Mouse (Mus musculus) midbrain, embryonic 12.5 days (tissue): ENCODE data around the gene Tnfrsf13c. TPM values are rescaled to one million over a fixed set of nuclear protein-coding genes. Genes with fewer than 3 reads are reported as not detected.
A peak's percentile ranks its signal among the peaks of the same experiment; 100 is the strongest.

Experiments
- ATAC-seq: fragments of 200-750 bp; cut with Nextera tagmentation; 2 replicates; pipeline ENCODE4 v1.8.0; 2017; ENCODE audit warnings: low read depth, moderate TSS enrichment, moderate library complexity; ENCODE audit not compliant: low FRiP score
- H3K27ac ChIP-seq: fragments of 300-500 bp; sonication (generic); replicated peaks from 2 replicates; pipeline ENCODE4 v1.5.1; 2016; ENCODE audit warnings: mild to moderate bottlenecking
- H3K27me3 ChIP-seq: fragments of 300-500 bp; sonication (generic); 2 replicates; pipeline ENCODE4 v1.6.1; 2016; ENCODE audit warnings: mild to moderate bottlenecking
- H3K36me3 ChIP-seq: fragments of 300-500 bp; sonication (generic); 2 replicates; pipeline ENCODE4 v1.6.1; 2016
- H3K4me1 ChIP-seq: fragments of 300-500 bp; sonication (generic); 2 replicates; pipeline ENCODE4 v1.6.1; 2016
- H3K4me2 ChIP-seq: fragments of 300-500 bp; sonication (generic); replicated peaks from 2 replicates; pipeline ENCODE4 v1.6.1; 2016; ENCODE audit warnings: mild to moderate bottlenecking, moderate library complexity
- H3K4me3 ChIP-seq: fragments of 300-500 bp; sonication (generic); 2 replicates; pipeline ENCODE4 v1.5.1; 2016; ENCODE audit warnings: mild to moderate bottlenecking
- H3K9ac ChIP-seq: fragments of 300-500 bp; sonication (generic); replicated peaks from 2 replicates; pipeline ENCODE4 v1.6.1; 2016; ENCODE audit warnings: mild to moderate bottlenecking, moderate library complexity
- H3K9me3 ChIP-seq: fragments of 300-500 bp; sonication (generic); 2 replicates; pipeline ENCODE4 v1.6.1; 2016; ENCODE audit warnings: mild to moderate bottlenecking
- WGBS: fragments of 180-500 bp; shearing (Covaris S2); methylation state at CpG from one replicate; pipeline ENCODE4 v1.1.7; 2016; 5-methylcytosine and 5-hydroxymethylcytosine counted together
- polyA plus RNA-seq: library from polyadenylated mRNA; unstranded; fragments of >200 nt; fragmentation: Nextera tagmentation; extraction: Ambion mirVana; gene quantifications from 2 replicates; pipeline ENCODE4 v1.2.1, GENCODE M21; 2016

Gene Tnfrsf13c
- polyA plus RNA-seq, 1 experiment from 2014 or later = not detected

- H3K27me3 ChIP-seq = no peaks in the 10 kb centered on the region
- H3K4me1 ChIP-seq = no peaks in the 10 kb centered on the region
- WGBS = 100% methylated on average over 1 of the region's 1 CpGs
- H3K36me3 ChIP-seq = peaks cover 98% of the 10 kb centered on the region
- no peak for ATAC-seq
- H3K4me3 ChIP-seq = no peak overlapping the region
- no peak overlapping the region for H3K27ac ChIP-seq
- no peak overlapping the region for H3K4me2 ChIP-seq
- H3K9ac ChIP-seq = no peak overlapping the region
- H3K9me3 ChIP-seq = no peaks in the 10 kb centered on the region
These were observed 36.2 kb downstream of the Tnfrsf13c start for GRCm38 (mm10) chr15:82187924-82188323.

GRCm38 (mm10) chr15:82187401-82187800 lies 36.8 kb downstream of the Tnfrsf13c start:
- 87% methylated on average over 4 of the region's 4 CpGs for WGBS
- ATAC-seq = no peak
- Histone ChIP-seq H3K27me3 (no peaks in the 10 kb centered on the region), H3K9ac (no peak overlapping the region), H3K36me3 (peaks cover 98% of the 10 kb centered on the region), H3K4me3 (no peak overlapping the region), H3K27ac (no peak overlapping the region), H3K9me3 (0 out of 2 replicates have a peak, but pooled peaks cover under 1% of the 10 kb centered on the region), H3K4me2 (no peak overlapping the region), H3K4me1 (no peaks in the 10 kb centered on the region)

DNA sequence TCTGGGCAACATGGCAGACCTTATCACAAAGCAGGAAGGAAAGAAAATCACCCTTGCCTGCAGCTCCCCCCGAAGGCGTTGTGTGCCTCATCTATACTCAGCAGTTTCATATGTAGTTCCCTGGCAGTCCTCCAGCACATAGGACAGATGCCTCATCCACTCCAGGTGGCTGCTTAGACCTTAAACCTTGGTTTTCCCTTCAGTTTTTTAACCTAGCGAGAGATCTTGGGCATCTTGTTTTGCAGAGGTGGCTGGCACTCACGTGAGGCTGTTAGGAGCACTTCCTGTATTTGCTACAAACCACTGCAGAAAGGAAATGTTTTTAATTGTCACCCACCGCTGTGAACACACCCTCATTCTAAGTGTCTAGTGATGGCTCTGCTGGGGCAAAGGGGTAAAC lies 37.2 kb downstream of the Tnfrsf13c start:
- Histone ChIP-seq H3K4me3 (no peak overlapping the region), H3K4me1 (no peaks in the 10 kb centered on the region), H3K4me2 (no peak overlapping the region), H3K9ac (no peak overlapping the region), H3K36me3 (peaks cover 98% of the 10 kb centered on the region), H3K9me3 (peaks cover 6% of the 10 kb centered on the region), H3K27me3 (no peaks in the 10 kb centered on the region), H3K27ac (no peak overlapping the region)
- 95% methylated on average over 5 of the region's 5 CpGs for WGBS
- ATAC-seq = no peak

GRCm38 (mm10) chr15:82186131-82186530 lies 38.0 kb downstream of the Tnfrsf13c start:
- no peak overlapping the region for H3K4me2 ChIP-seq
- WGBS = 87% methylated on average over 14 of the region's 14 CpGs
- no peak overlapping the region for H3K9ac ChIP-seq
- H3K9me3 ChIP-seq = peaks cover 12% of the 10 kb centered on the region
- no peaks in the 10 kb centered on the region for H3K27me3 ChIP-seq
- peak overlapping the region; percentile 25; the same call in 1 of the 2 replicates for H3K27ac ChIP-seq
- H3K36me3 ChIP-seq = peaks cover 98% of the 10 kb centered on the region
- no peak for ATAC-seq
- H3K4me1 ChIP-seq = no peaks in the 10 kb centered on the region
- H3K4me3 ChIP-seq = no peak overlapping the region

DNA sequence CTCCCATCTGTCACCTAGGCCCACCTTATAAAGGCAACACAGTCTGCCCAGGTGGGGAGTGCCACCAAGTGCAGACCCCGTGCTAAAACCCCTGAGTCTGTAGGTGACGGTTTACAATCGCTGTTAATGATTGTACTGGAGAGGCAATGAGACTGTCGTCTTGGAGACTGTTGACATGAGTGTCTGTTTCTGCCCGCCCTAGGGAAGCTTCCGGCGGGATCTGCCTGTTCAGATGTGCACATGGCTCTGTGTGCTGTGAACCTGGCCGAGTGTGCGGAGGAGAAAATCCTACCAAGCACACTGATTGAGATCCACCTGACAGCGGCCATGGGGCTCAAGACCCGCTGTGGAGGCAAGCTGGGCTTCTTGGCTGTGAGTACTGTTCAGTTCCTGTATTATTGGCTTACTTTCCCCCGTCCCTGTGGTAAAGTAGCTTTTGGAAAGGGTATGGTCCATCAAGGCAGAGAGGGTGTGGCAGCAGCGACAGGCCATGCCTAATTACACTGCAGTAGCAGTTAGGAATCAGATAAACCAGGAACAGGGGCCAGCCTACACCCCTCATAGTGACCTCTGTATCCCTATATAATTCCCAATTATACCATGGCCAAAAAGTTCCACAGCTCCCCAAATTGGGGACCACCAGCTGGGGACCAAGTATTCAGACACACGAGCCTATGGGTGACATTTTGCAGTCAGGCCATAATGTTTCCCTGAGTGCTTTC lies 38.9 kb downstream of the Tnfrsf13c start:
- Histone ChIP-seq H3K36me3 (peaks cover 99% of the 10 kb centered on the region), H3K4me2 (no peak overlapping the region), H3K4me3 (no peak overlapping the region), H3K4me1 (no peaks in the 10 kb centered on the region), H3K9ac (no peak overlapping the region), H3K9me3 (peaks cover 13% of the 10 kb centered on the region), H3K27me3 (no peaks in the 10 kb centered on the region), H3K27ac (0 out of 2 replicates have a peak overlapping the region, but pooled peaks have one; percentile 25)
- ATAC-seq = no peak
- WGBS = 95% methylated on average over 14 of the region's 14 CpGs

DNA sequence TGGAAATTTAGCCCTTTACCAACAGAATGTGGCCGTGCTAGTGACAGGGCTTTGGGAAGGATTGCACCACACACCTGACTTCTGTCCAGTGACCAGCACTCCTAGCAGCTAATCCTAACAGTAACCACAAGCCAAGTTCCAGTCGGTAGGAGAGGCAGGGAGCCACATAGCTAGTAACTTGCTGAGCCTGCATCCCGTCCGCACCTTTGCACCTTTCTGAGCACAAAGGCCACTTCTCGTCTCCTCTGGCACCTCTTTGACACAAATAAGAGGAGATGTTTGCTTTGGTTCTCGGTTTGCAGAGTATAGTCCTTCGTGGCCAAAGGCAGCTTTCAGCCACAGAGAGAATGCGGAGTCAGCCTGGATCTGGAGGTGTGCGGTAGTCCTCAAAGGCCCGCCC lies 39.5 kb downstream of the Tnfrsf13c start:
- no peaks in the 10 kb centered on the region for H3K27me3 ChIP-seq
- peaks cover 99% of the 10 kb centered on the region for H3K36me3 ChIP-seq
- ATAC-seq = no peak
- peaks cover 13% of the 10 kb centered on the region for H3K9me3 ChIP-seq
- 95% methylated on average over 10 of the region's 10 CpGs for WGBS
- no peak overlapping the region for H3K9ac ChIP-seq
- H3K27ac ChIP-seq = no peak overlapping the region
- no peaks in the 10 kb centered on the region for H3K4me1 ChIP-seq
- H3K4me2 ChIP-seq = no peak overlapping the region
- no peak overlapping the region for H3K4me3 ChIP-seq

- Histone ChIP-seq H3K36me3 (peaks cover 99% of the 10 kb centered on the region), H3K4me1 (no peaks in the 10 kb centered on the region), H3K4me2 (no peak overlapping the region), H3K4me3 (no peak overlapping the region), H3K27ac (0 out of 2 replicates have a peak overlapping the region, but pooled peaks have one; percentile 30), H3K9me3 (peaks cover 13% of the 10 kb centered on the region), H3K9ac (no peak overlapping the region), H3K27me3 (no peaks in the 10 kb centered on the region)
- ATAC-seq = no peak
- whole genome bisulfite sequencing = 90% methylated on average over 7 of the region's 7 CpGs
These were observed 40.0 kb downstream of the Tnfrsf13c start for GRCm38 (mm10) chr15:82184183-82184582.

GRCm38 (mm10) chr15:82183596-82183995 lies 40.6 kb downstream of the Tnfrsf13c start:
- no peak overlapping the region for H3K4me3 ChIP-seq
- H3K4me2 ChIP-seq = no peak overlapping the region
- H3K9me3 ChIP-seq = peaks cover 13% of the 10 kb centered on the region
- WGBS = 78% methylated on average over 10 of the region's 10 CpGs
- H3K4me1 ChIP-seq = no peaks in the 10 kb centered on the region
- H3K27me3 ChIP-seq = no peaks in the 10 kb centered on the region
- no peak overlapping the region for H3K9ac ChIP-seq
- 0 out of 2 replicates have a peak overlapping the region, but pooled peaks have one; percentile 30 for H3K27ac ChIP-seq
- H3K36me3 ChIP-seq = peaks cover 100% of the 10 kb centered on the region
- no peak for ATAC-seq

DNA sequence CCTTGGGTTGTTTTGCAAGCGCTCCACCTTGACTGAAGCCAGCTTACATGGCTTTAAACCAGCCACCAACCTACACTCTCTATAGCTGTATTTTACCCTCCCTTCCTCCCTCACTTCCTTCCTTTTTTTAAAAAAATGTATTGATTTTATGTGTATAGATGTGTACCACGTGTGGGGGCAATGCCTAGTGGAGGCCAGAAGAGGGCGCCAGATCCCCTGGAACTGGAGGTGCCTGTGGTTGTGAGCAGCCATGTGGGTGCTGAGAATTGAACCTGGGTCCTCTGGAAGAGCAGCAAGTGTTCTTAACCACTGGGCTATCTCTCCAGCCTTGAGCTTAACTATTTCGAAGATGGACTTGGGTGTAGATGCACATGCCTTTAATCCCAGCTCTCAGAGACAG lies 41.9 kb downstream of the Tnfrsf13c start:
- no peak for ATAC-seq
- Histone ChIP-seq H3K4me2 (no peak overlapping the region), H3K27ac (no peak overlapping the region), H3K9me3 (peaks cover 13% of the 10 kb centered on the region), H3K4me3 (no peak overlapping the region), H3K9ac (no peak overlapping the region), H3K36me3 (peaks cover 100% of the 10 kb centered on the region), H3K27me3 (no peaks in the 10 kb centered on the region), H3K4me1 (no peaks in the 10 kb centered on the region)
- 93% methylated on average over 4 of the region's 4 CpGs for WGBS

DNA sequence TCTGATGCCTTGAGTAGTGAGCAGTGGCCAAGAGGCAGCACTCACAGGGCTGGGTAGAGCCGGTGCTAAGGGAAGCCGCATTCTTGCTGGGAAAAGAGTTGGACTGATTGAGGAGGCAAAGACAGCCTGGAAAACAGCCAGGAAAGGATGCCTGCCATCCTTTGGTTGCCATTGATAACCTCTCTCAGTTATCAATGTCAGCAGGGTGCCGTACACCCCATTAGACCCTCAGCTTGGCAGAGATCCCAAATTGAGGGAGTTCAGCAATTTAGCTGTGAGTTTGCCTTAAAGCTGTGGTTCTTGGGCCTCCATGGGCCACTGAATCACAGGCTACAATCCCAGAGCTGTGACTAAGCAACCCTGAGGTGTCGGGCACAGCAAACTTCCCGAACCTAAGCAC lies 43.0 kb downstream of the Tnfrsf13c start:
- ATAC-seq = no peak
- Histone ChIP-seq H3K27ac (no peak overlapping the region), H3K36me3 (peaks cover 100% of the 10 kb centered on the region), H3K27me3 (no peaks in the 10 kb centered on the region), H3K4me2 (no peak overlapping the region), H3K9ac (no peak overlapping the region), H3K4me1 (no peaks in the 10 kb centered on the region), H3K4me3 (no peak overlapping the region), H3K9me3 (peaks cover 13% of the 10 kb centered on the region)
- WGBS = over 99% methylated on average over 5 of the region's 5 CpGs

- H3K27me3 ChIP-seq = no peaks in the 10 kb centered on the region
- 88% methylated on average over 7 of the region's 7 CpGs for WGBS
- H3K4me2 ChIP-seq = no peak overlapping the region
These were observed 46.4 kb downstream of the Tnfrsf13c start for GRCm38 (mm10) chr15:82177743-82178290.

DNA sequence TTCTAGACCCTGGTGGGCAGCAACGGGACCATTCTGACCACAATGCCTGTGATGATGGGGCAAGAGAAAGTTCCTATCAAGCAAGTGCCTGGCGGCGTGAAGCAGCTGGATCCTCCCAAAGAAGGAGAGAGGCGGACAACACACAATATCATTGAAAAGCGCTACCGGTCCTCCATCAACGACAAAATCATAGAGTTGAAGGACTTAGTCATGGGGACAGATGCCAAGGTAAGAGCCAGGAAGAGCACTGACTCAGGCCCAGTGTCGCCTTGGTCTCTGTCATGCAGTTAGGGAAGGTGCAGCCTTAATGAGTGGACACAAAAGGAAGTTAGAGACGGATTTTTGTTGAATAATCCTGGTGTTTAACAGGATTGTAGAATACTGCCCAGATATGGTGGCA lies 49.1 kb downstream of the Tnfrsf13c start:
- Histone ChIP-seq H3K36me3 (peaks cover 97% of the 10 kb centered on the region), H3K9me3 (no peaks in the 10 kb centered on the region), H3K27me3 (no peaks in the 10 kb centered on the region), H3K9ac (no peak overlapping the region), H3K27ac (no peak overlapping the region), H3K4me1 (no peaks in the 10 kb centered on the region), H3K4me2 (no peak overlapping the region), H3K4me3 (no peak overlapping the region)
- ATAC-seq = no peak
- 95% methylated on average over 9 of the region's 9 CpGs for WGBS

More at GRCm38 (mm10) chr15:82177743-82178290, 46.4 kb downstream of the Tnfrsf13c start:
- Histone ChIP-seq H3K36me3 (peaks cover 97% of the 10 kb centered on the region), H3K27ac (no peak overlapping the region), H3K4me1 (no peaks in the 10 kb centered on the region), H3K9ac (no peak overlapping the region), H3K4me3 (no peak overlapping the region), H3K9me3 (peaks cover 13% of the 10 kb centered on the region)
- no peak for ATAC-seq
